Mouse (Mus musculus) MEL (cell line): Measurements from ENCODE around the gene Flad1. TPM values are rescaled to one million over a fixed set of nuclear protein-coding genes. Genes with fewer than 3 reads are reported as not detected.
A peak's percentile ranks its signal among the peaks of the same experiment; 100 is the strongest.

ENCODE experiments used
- DNase-seq: peaks from one replicate; pipeline ENCODE4 v3.0.0; 2011; ENCODE audit warnings: low read depth, low spot score
- H3K27ac ChIP-seq: 2 replicates; pipeline ENCODE4 v1.5.1; 2012; ENCODE audit warnings: low read depth, mild to moderate bottlenecking, control low read depth, low read length, moderate library complexity; ENCODE audit not compliant: control insufficient read depth
- H3K27me3 ChIP-seq, 2 experiments: fragments of 150-350 bp in 1 of 2; sonication (generic) in 1 of 2; 2 replicates each; pipeline ENCODE4 v1.6.1; 2012; ENCODE audit warnings: low read length in 2 of 2, mild to moderate bottlenecking in 2 of 2, improper control_type of control experiment in 1 of 2, moderate library complexity in 1 of 2; ENCODE audit not compliant: insufficient read depth in 2 of 2, control insufficient read depth in 1 of 2
- H3K36me3 ChIP-seq, 2 experiments: 2 replicates each; pipeline ENCODE4 v1.6.1; 2012 to 2014; ENCODE audit warnings: low read length in 2 of 2, improper control_type of control experiment in 1 of 2, inconsistent platforms in 1 of 2, mild to moderate bottlenecking in 1 of 2; ENCODE audit not compliant: insufficient read depth in 2 of 2, control insufficient read depth in 1 of 2
- H3K4me1 ChIP-seq, 2 experiments: fragments of 150-350 bp in 1 of 2; sonication (generic) in 1 of 2; 2 replicates each; pipeline ENCODE4 v1.6.1; 2012; ENCODE audit warnings: low read length in 2 of 2, improper control_type of control experiment in 1 of 2, mild to moderate bottlenecking in 1 of 2; ENCODE audit not compliant: insufficient read depth in 2 of 2, control insufficient read depth in 1 of 2
- H3K4me3 ChIP-seq, 2 experiments: fragments of 150-350 bp in 1 of 2; sonication (generic) in 1 of 2; 2 replicates each; pipeline ENCODE4 v1.5.1; 2012; ENCODE audit warnings: low read depth in 2 of 2, low read length in 2 of 2, mild to moderate bottlenecking in 2 of 2, moderate library complexity in 2 of 2, control low read depth in 1 of 2, improper control_type of control experiment in 1 of 2; ENCODE audit not compliant: control insufficient read depth in 1 of 2, insufficient read depth in 1 of 2
- H3K79me2 ChIP-seq: 2 replicates; pipeline ENCODE4 v1.6.1; 2012; ENCODE audit warnings: mild to moderate bottlenecking, low read length, moderate library complexity; ENCODE audit not compliant: control insufficient read depth, poor library complexity, insufficient read depth
- H3K9ac ChIP-seq: 2 replicates; pipeline ENCODE4 v1.6.1; 2012; ENCODE audit warnings: low read depth, mild to moderate bottlenecking, control low read depth, low read length, moderate library complexity; ENCODE audit not compliant: control insufficient read depth, poor library complexity, severe bottlenecking
- H3K9me3 ChIP-seq: fragments of 150-350 bp; sonication (generic); replicated peaks from 2 replicates; pipeline ENCODE4 v1.6.1; 2012; ENCODE audit warnings: mild to moderate bottlenecking, low read length, improper control_type of control experiment, moderate library complexity; ENCODE audit not compliant: insufficient read depth
- BHLHE40 ChIP-seq: IDR thresholded peaks from 2 replicates; pipeline ENCODE4 v1.6.1; 2012; ENCODE audit warnings: low read depth, mild to moderate bottlenecking, inconsistent platforms, low read length, improper control_type of control experiment, borderline replicate concordance
- CHD2 ChIP-seq: IDR thresholded peaks from 2 replicates; pipeline ENCODE4 v1.6.1; 2011; ENCODE audit warnings: low read length, improper control_type of control experiment
- CTCF ChIP-seq, 3 experiments: IDR thresholded peaks in 2 of 3; conservative IDR thresholded peaks in 1 of 3; 2 replicates each; pipeline ENCODE4 v1.5.1; 2011 to 2012; ENCODE audit warnings: low read length in 3 of 3, low read depth in 2 of 3, mild to moderate bottlenecking in 2 of 3, improper control_type of control experiment in 1 of 3, inconsistent platforms in 1 of 3, mixed read lengths in 1 of 3, moderate library complexity in 1 of 3; ENCODE audit not compliant: control insufficient read depth in 1 of 3, insufficient read depth in 1 of 3, poor library complexity in 1 of 3, severe bottlenecking in 1 of 3
- ELF1 ChIP-seq: IDR thresholded peaks from 2 replicates; pipeline ENCODE4 v1.6.1; 2014; ENCODE audit warnings: low read depth, mild to moderate bottlenecking, inconsistent platforms, low read length, improper control_type of control experiment, moderate library complexity
- EP300 ChIP-seq, 2 experiments: IDR thresholded peaks; 2 replicates each; pipeline ENCODE4 v1.6.1; 2011; ENCODE audit warnings: improper control_type of control experiment in 2 of 2, low read length in 2 of 2, low read depth in 1 of 2, mild to moderate bottlenecking in 1 of 2
- ETS1 ChIP-seq: IDR thresholded peaks from 2 replicates; pipeline ENCODE4 v1.6.1; 2012; ENCODE audit warnings: low read depth, mild to moderate bottlenecking, inconsistent platforms, low read length, improper control_type of control experiment, moderate library complexity
- GABPA ChIP-seq: IDR thresholded peaks from 2 replicates; pipeline ENCODE4 v1.6.1; 2012; ENCODE audit warnings: low read depth, mild to moderate bottlenecking, inconsistent platforms, low read length, improper control_type of control experiment, moderate library complexity
- GATA1 ChIP-seq: IDR thresholded peaks from 2 replicates; pipeline ENCODE4 v1.6.1; 2011; ENCODE audit warnings: low read depth, low read length, improper control_type of control experiment
- JUND ChIP-seq: IDR thresholded peaks from 2 replicates; pipeline ENCODE4 v1.6.1; 2011; ENCODE audit warnings: low read depth, mild to moderate bottlenecking, improper control_type of control experiment, low read length
- KAT2A ChIP-seq: conservative IDR thresholded peaks from 2 replicates; pipeline ENCODE4 v1.6.1; 2012; ENCODE audit warnings: low read depth, low read length, improper control_type of control experiment, inconsistent platforms
- MAX ChIP-seq: IDR thresholded peaks from 2 replicates; pipeline ENCODE4 v1.6.1; 2011; ENCODE audit warnings: low read length, improper control_type of control experiment
- MAZ ChIP-seq: IDR thresholded peaks from 2 replicates; pipeline ENCODE4 v1.6.1; 2012; ENCODE audit warnings: low read depth, mild to moderate bottlenecking, inconsistent platforms, low read length, improper control_type of control experiment
- MXI1 ChIP-seq: IDR thresholded peaks from 2 replicates; pipeline ENCODE4 v1.6.1; 2011; ENCODE audit warnings: mild to moderate bottlenecking, low read depth, low read length, improper control_type of control experiment
- MYC ChIP-seq: IDR thresholded peaks from 2 replicates; pipeline ENCODE4 v1.6.1; 2011; ENCODE audit warnings: low read depth, mild to moderate bottlenecking, low read length, improper control_type of control experiment, moderate library complexity
- NELFE ChIP-seq: IDR thresholded peaks from 2 replicates; pipeline ENCODE4 v1.6.1; 2011; ENCODE audit warnings: low read depth, low read length, improper control_type of control experiment
- POLR2AphosphoS5 ChIP-seq: IDR thresholded peaks from 2 replicates; pipeline ENCODE4 v1.6.1; 2012; ENCODE audit warnings: low read depth, borderline replicate concordance, mild to moderate bottlenecking, inconsistent platforms, low read length, moderate library complexity, mixed read lengths
- RAD21 ChIP-seq: IDR thresholded peaks from 2 replicates; pipeline ENCODE4 v1.6.1; 2011; ENCODE audit warnings: mild to moderate bottlenecking, low read depth, low read length, improper control_type of control experiment
- RCOR1 ChIP-seq: IDR thresholded peaks from 2 replicates; pipeline ENCODE4 v1.6.1; 2012; ENCODE audit warnings: low read depth, mild to moderate bottlenecking, inconsistent platforms, low read length, improper control_type of control experiment
- SIN3A ChIP-seq: IDR thresholded peaks from 2 replicates; pipeline ENCODE4 v1.6.1; 2012; ENCODE audit warnings: low read length, improper control_type of control experiment, inconsistent platforms
- TAL1 ChIP-seq: IDR thresholded peaks from 2 replicates; pipeline ENCODE4 v1.6.1; 2012; ENCODE audit warnings: mild to moderate bottlenecking, inconsistent platforms, low read length, moderate library complexity, mixed read lengths
- TCF12 ChIP-seq: IDR thresholded peaks from 2 replicates; pipeline ENCODE4 v1.6.1; 2014; ENCODE audit warnings: low read depth, mild to moderate bottlenecking, inconsistent platforms, low read length, improper control_type of control experiment, moderate library complexity
- UBTF ChIP-seq: IDR thresholded peaks from 2 replicates; pipeline ENCODE4 v1.6.1; 2012; ENCODE audit warnings: low read depth, mild to moderate bottlenecking, inconsistent platforms, low read length, improper control_type of control experiment, moderate library complexity, borderline replicate concordance; ENCODE audit not compliant: insufficient read depth
- USF1 ChIP-seq: IDR thresholded peaks from 2 replicates; pipeline ENCODE4 v1.6.1; 2014; ENCODE audit warnings: low read depth, mild to moderate bottlenecking, inconsistent platforms, low read length, improper control_type of control experiment, moderate library complexity
- ZKSCAN1 ChIP-seq: IDR thresholded peaks from 2 replicates; pipeline ENCODE4 v1.6.1; 2012; ENCODE audit warnings: low read depth, mild to moderate bottlenecking, inconsistent platforms, low read length, improper control_type of control experiment, moderate library complexity
- ZMIZ1 ChIP-seq: IDR thresholded peaks from 2 replicates; pipeline ENCODE4 v1.6.1; 2012; ENCODE audit warnings: low read depth, mild to moderate bottlenecking, inconsistent platforms, low read length, improper control_type of control experiment, moderate library complexity
- ZNF384 ChIP-seq: IDR thresholded peaks from 2 replicates; pipeline ENCODE4 v1.6.1; 2012; ENCODE audit warnings: low read depth, mild to moderate bottlenecking, inconsistent platforms, low read length, improper control_type of control experiment
- polyA plus RNA-seq, 2 experiments: library from polyadenylated mRNA; stranded (reverse) in 1 of 2; unstranded in 1 of 2; fragments of >175 nt in 1 of 2; fragments of >200 nt in 1 of 2; gene quantifications; 2 replicates each; pipeline versions ENCODE4 v1.2.1 to v1.2.4; 2012; ENCODE audit warnings: low replicate concordance in 2 of 2, low read depth in 1 of 2; ENCODE audit not compliant: insufficient read length in 2 of 2, insufficient read depth in 1 of 2, missing spikeins in 1 of 2
- total RNA-seq: library from RNA; depleted of rRNA; stranded (reverse); fragments of 300-350 nt; gene quantifications from 2 replicates; pipeline ENCODE4 v1.2.3, GENCODE M21; 2012

The Flad1 gene
- total and polyA plus RNA-seq, 3 experiments = 42.9 to 54.2 TPM; not detected in 1

GRCm38 (mm10) chr3:89390699-89391662, 20.7 kb downstream of the Flad1 start:
- Histone ChIP-seq H3K79me2 (peaks cover 16% of the 10 kb centered on the region), H3K36me3 (peaks cover 0 to 30% of the 10 kb centered on the region in 2 experiments; a peak in 2 of 4 replicates), H3K4me1 (peaks cover 11 to 39% of the 10 kb centered on the region in 2 experiments), H3K9ac (peak overlapping the region; percentile 83), H3K27ac (peak overlapping the region; percentile 82), H3K27me3 (no peaks in the 10 kb centered on the region), H3K4me3 (peak overlapping the region; percentile 86 to 94), H3K9me3 (no peaks in the 10 kb centered on the region)
- peak; percentile 72 for DNase-seq
- TF ChIP-seq JUND (no peak), CHD2 (no peak), TCF12 (peak; percentile 3; the same call in 1 of the 2 replicates), UBTF (no peak), MAZ (no peak; the same call in 1 of the 2 replicates), BHLHE40 (0 out of 2 replicates have a peak, but pooled peaks have one; percentile 13), KAT2A (no peak), SIN3A (peak; percentile 7; the same call in 1 of the 2 replicates), ELF1 (0 out of 2 replicates have a peak, but pooled peaks have one; percentile 20), RCOR1 (0 out of 2 replicates have a peak, but pooled peaks have one; percentile 13), CTCF (IDR thresholded peaks at IDR 0.05 in 2 of 3, conservative IDR thresholded peaks at IDR 0.05 in 1 of 3; ENCODE audit: control insufficient read depth in 1 of 3, insufficient read depth in 1 of 3, low read depth in 2 of 3, low read length in 3 of 3, poor library complexity in 1 of 3, severe bottlenecking in 1 of 3) (no peak), ZNF384 (no peak), EP300 (IDR thresholded peaks at IDR 0.05; ENCODE audit: low read depth in 1 of 2, low read length in 2 of 2) (peak; percentile 4 to 42; a peak in 2 of 4 replicates), ETS1 (no peak), ZKSCAN1 (no peak), GABPA (no peak), MYC (no peak), MXI1 (no peak; the same call in 1 of the 2 replicates)

DNA sequence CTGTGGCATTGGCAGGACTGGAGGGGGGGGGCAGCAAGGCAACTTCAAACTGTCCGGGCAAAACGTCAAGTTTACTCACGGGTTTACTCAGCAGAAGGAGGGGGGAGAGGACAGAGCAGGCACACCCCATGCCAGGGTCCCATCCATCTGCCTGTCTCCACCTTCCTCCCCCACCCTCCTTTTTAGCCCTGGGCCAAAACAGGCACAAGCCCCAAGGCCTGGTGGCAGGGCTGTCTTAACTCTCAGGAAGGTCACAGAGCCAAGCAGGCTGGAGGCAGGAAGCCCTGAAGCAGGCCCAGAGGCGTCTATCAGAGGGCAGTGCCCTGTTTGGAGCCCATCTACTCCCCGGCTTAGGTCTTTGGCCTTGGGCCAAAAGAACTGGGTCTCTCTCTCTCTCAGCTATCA, 21.6 kb downstream of the Flad1 start:
- H3K9me3 ChIP-seq = no peaks in the 10 kb centered on the region
- peak overlapping the region; percentile 32 for H3K9ac ChIP-seq
- H3K36me3 ChIP-seq = peaks cover 0 to 30% of the 10 kb centered on the region in 2 experiments; a peak in 2 of 4 replicates
- peak overlapping the region; percentile 54 for H3K27ac ChIP-seq
- H3K4me3 ChIP-seq = no peak overlapping the region
- no peak for TF ChIP-seq ZMIZ1
- TF ChIP-seq JUND = no peak
- no peak for TF ChIP-seq GATA1
- no peak for TF ChIP-seq TCF12
- TF ChIP-seq NELFE = no peak
- no peak for TF ChIP-seq TAL1
- TF ChIP-seq USF1 = no peak
- TF ChIP-seq EP300 (IDR thresholded peaks at IDR 0.05; ENCODE audit: low read depth in 1 of 2, low read length in 2 of 2) = no peak
- no peak for TF ChIP-seq MAX
- no peak for TF ChIP-seq MYC
- no peak for TF ChIP-seq POLR2AphosphoS5
- no peak for TF ChIP-seq UBTF
- TF ChIP-seq BHLHE40 = no peak
- TF ChIP-seq RAD21 = no peak
- no peak for DNase-seq
- H3K79me2 ChIP-seq = peaks cover 16% of the 10 kb centered on the region
- H3K27me3 ChIP-seq = no peaks in the 10 kb centered on the region
- peaks cover 11 to 37% of the 10 kb centered on the region in 2 experiments for H3K4me1 ChIP-seq
